18 mouse cellular contexts compared by ENCODE assay signal in genomic region chr8:88906244-88906643, GRCm38 (mm10).
DNase-seq lines count a peak whose midpoint lies in the region; ATAC-seq and TF ChIP-seq lines count a peak whose summit lies in the region.
"Had no signal": no experiment of that assay in that cellular context is flagged by ENCODE, and none has a peak within 500 bp of the region (broad histone marks: within the 10 kb centered on the region; RNA-seq: fewer than 3 reads in every experiment).

No protein-coding gene starts in this region.

- TF ChIP-seq POLR2A in liver, adult 2 months (IDR thresholded peaks at IDR 0.05; ENCODE audit: extremely low read depth, insufficient read depth, low read length): no peak
- no peak for TF ChIP-seq POLR2A in CH12.LX (IDR thresholded peaks at IDR 0.05; ENCODE audit: low read depth, low read length)

- in situ Hi-C loops in CH12.LX (cut with MboI; ENCODE audit: low pct_ligation_motif_present, low pct_unique_long_range_greater_than_20kb, low sequenced_read_pairs): no loop called here

- H3K4me1 ChIP-seq in heart, postnatal 0 days (ENCODE audit: control insufficient read depth, insufficient read depth): no peaks in the 10 kb centered on the region
- no peaks in the 10 kb centered on the region for H3K4me1 ChIP-seq in liver, adult 2 months (ENCODE audit: control insufficient read depth, insufficient read depth, low read length)
- no peaks in the 10 kb centered on the region for H3K4me1 ChIP-seq in liver, embryonic 12.5 days
- 0 out of 4 replicates have a peak, but pooled peaks cover 0 to under 1% of the 10 kb centered on the region in 2 experiments for H3K4me1 ChIP-seq in CH12.LX (ENCODE audit: control insufficient read depth in 1 of 2, insufficient read depth in 2 of 2)

- no peak overlapping the region for H3K4me3 ChIP-seq in heart, postnatal 0 days (ENCODE audit: low read depth, low read length)
- no peak overlapping the region for H3K4me3 ChIP-seq in liver, adult 2 months (ENCODE audit: insufficient read depth, low read depth, low read length)
- no peak overlapping the region for H3K4me3 ChIP-seq in liver, embryonic 12.5 days
- H3K4me3 ChIP-seq in CH12.LX (replicated peaks in 1 of 3; ENCODE audit: low read depth in 2 of 3, low read length in 2 of 3, poor library complexity in 1 of 3): no peak overlapping the region
- H3K4me3 ChIP-seq: heart, embryonic 13.5 days; limb, embryonic 12.5 days had no signal

- WGBS in heart, postnatal 0 days: 84% methylated on average over 6 of the region's 6 CpGs
- 82% methylated on average over 6 of the region's 6 CpGs for WGBS in liver, adult 2 months
- WGBS in liver, embryonic 12.5 days (ENCODE audit: insufficient replicate concordance): 62% methylated on average over 6 of the region's 6 CpGs

- no peak overlapping the region for H3K9ac ChIP-seq in heart, postnatal 0 days (replicated peaks; ENCODE audit: low read depth, low read length)
- H3K9ac ChIP-seq in liver, adult 2 months (ENCODE audit: low read depth, low read length): no peak overlapping the region
- H3K9ac ChIP-seq in liver, embryonic 12.5 days: no peak overlapping the region
- no peak overlapping the region for H3K9ac ChIP-seq in CH12.LX (ENCODE audit: insufficient read depth, low read depth)
- H3K9ac ChIP-seq: heart, embryonic 13.5 days; limb, embryonic 12.5 days had no signal

- no peak for ATAC-seq in heart, postnatal 0 days (ENCODE audit: insufficient read depth, low read depth)
- ATAC-seq in liver, embryonic 12.5 days: no peak
- ATAC-seq: midbrain, embryonic 16.5 days; Patski had no signal

- peaks cover 95% of the 10 kb centered on the region for H3K27me3 ChIP-seq in heart, postnatal 0 days (ENCODE audit: control insufficient read depth, insufficient read depth, low read length)
- no peaks in the 10 kb centered on the region for H3K27me3 ChIP-seq in liver, adult 2 months (ENCODE audit: control insufficient read depth, insufficient read depth, low read length)
- H3K27me3 ChIP-seq in liver, embryonic 12.5 days (replicated peaks): no peaks in the 10 kb centered on the region
- no peaks in the 10 kb centered on the region for H3K27me3 ChIP-seq in CH12.LX (replicated peaks)

- H3K9me3 ChIP-seq in heart, postnatal 0 days (replicated peaks; ENCODE audit: control insufficient read depth, low read length): no peaks in the 10 kb centered on the region
- no peaks in the 10 kb centered on the region for H3K9me3 ChIP-seq in liver, embryonic 12.5 days (replicated peaks)
- peaks cover 31% of the 10 kb centered on the region for H3K9me3 ChIP-seq in CH12.LX (replicated peaks; ENCODE audit: low read length)
- H3K9me3 ChIP-seq: heart, embryonic 13.5 days; limb, embryonic 12.5 days had no signal

- no peaks in the 10 kb centered on the region for H3K79me2 ChIP-seq in liver, adult 2 months (ENCODE audit: control insufficient read depth, insufficient read depth, low read length)
- no peaks in the 10 kb centered on the region for H3K79me2 ChIP-seq in CH12.LX (replicated peaks; ENCODE audit: control insufficient read depth, extremely low read depth, insufficient read depth, poor library complexity, severe bottlenecking)

- peak; percentile 26 for TF ChIP-seq CTCF in heart, postnatal 0 days (IDR thresholded peaks at IDR 0.05; ENCODE audit: low read depth)
- 0 out of 2 replicates have a peak, but pooled peaks have one; percentile 11 for TF ChIP-seq CTCF in liver, adult 2 months (IDR thresholded peaks at IDR 0.05; ENCODE audit: low read depth, low read length)
- no peak; a peak in 1 of 4 replicates for TF ChIP-seq CTCF in CH12.LX (conservative IDR thresholded peaks at IDR 0.05 in 1 of 2, IDR thresholded peaks at IDR 0.05 in 1 of 2; ENCODE audit: low read depth in 2 of 2, low read length in 2 of 2)

- H3K27ac ChIP-seq in heart, postnatal 0 days (ENCODE audit: low read depth): no peak overlapping the region
- H3K27ac ChIP-seq in liver, adult 2 months (replicated peaks; ENCODE audit: insufficient read depth, low read depth, low read length): no peak overlapping the region
- no peak overlapping the region for H3K27ac ChIP-seq in liver, embryonic 12.5 days
- no peak overlapping the region for H3K27ac ChIP-seq in CH12.LX (ENCODE audit: insufficient read depth, low read depth)
- H3K27ac ChIP-seq: heart, embryonic 13.5 days; limb, embryonic 12.5 days had no signal

- no peak for DNase-seq in heart, postnatal 0 days (ENCODE audit: low spot score)
- DNase-seq in heart, adult 9 months (ENCODE audit: low spot score in 2 of 2): no peak
- no peak for DNase-seq in liver, adult 2 months (ENCODE audit: extremely low read depth, low read depth, low spot score)
- DNase-seq in CH12.LX (ENCODE audit: extremely low read depth): no peak
- DNase-seq in kidney, adult 9 months: peak; percentile 46
- no peak for DNase-seq in spleen, adult 18-20 months
- no peak for DNase-seq in urinary bladder, adult 2 months (ENCODE audit: low spot score)
- DNase-seq: adrenal gland, postnatal 25 days; cerebellum, adult 9-10 months; gastrocnemius, postnatal 36 days; heart, postnatal 4 days; lung, adult 2 months; right cerebral cortex, adult 18-20 months had no signal

- no peak; the same call in 1 of the 2 replicates for TF ChIP-seq RAD21 in CH12.LX (IDR thresholded peaks at IDR 0.05; ENCODE audit: low read depth, low read length)

- dilution Hi-C loops in CH12.LX (cut with MboI; ENCODE audit: extremely low pct_ligation_motif_present, extremely low pct_unique_long_range_greater_than_20kb, low sequenced_read_pairs): no loop called here

- TF ChIP-seq EP300 in heart, postnatal 0 days (IDR thresholded peaks at IDR 0.05; ENCODE audit: low read depth): no peak
- TF ChIP-seq EP300 in CH12.LX (IDR thresholded peaks at IDR 0.05; ENCODE audit: low read length): no peak

- H3K36me3 ChIP-seq in heart, postnatal 0 days (replicated peaks; ENCODE audit: control insufficient read depth, insufficient read depth, low read length): no peaks in the 10 kb centered on the region
- H3K36me3 ChIP-seq in liver, adult 2 months (ENCODE audit: control insufficient read depth, insufficient read depth, low read length): no peaks in the 10 kb centered on the region
- no peaks in the 10 kb centered on the region for H3K36me3 ChIP-seq in liver, embryonic 12.5 days
- no peaks in the 10 kb centered on the region for H3K36me3 ChIP-seq in CH12.LX (replicated peaks in 1 of 2; ENCODE audit: control insufficient read depth in 1 of 2, insufficient read depth in 1 of 2, low read length in 1 of 2)
- H3K36me3 ChIP-seq: heart, embryonic 13.5 days; limb, embryonic 12.5 days had no signal

- no peak overlapping the region for H3K4me2 ChIP-seq in heart, postnatal 0 days (ENCODE audit: low read depth, low read length)
- no peak overlapping the region for H3K4me2 ChIP-seq in liver, embryonic 12.5 days
- no peak overlapping the region for H3K4me2 ChIP-seq in CH12.LX (ENCODE audit: insufficient read depth, low read depth, poor library complexity, severe bottlenecking)
- H3K4me2 ChIP-seq: heart, embryonic 13.5 days; limb, embryonic 12.5 days had no signal

TF ChIP-seq in CH12.LX, 34 proteins besides CTCF, POLR2A, EP300 and RAD21:
- no peak for TF ChIP-seq ZKSCAN1 (IDR thresholded peaks at IDR 0.05; ENCODE audit: borderline replicate concordance, low read depth, low read length)
- peak; percentile 21 for TF ChIP-seq SMC3 (IDR thresholded peaks at IDR 0.05; ENCODE audit: low read depth, low read length)

Comparison
In these comparisons a context has a peak if more than half of its experiments do, and no peak if none do; other contexts are left out.
1. CTCF ChIP-seq: peak in heart, postnatal 0 days (single experiment) and liver, adult 2 months (single experiment); none in CH12.LX (0 of 2).